Mouse (Mus musculus): ENCODE measurements at regions not wholly inside any gene's neighbourhood (a gene's known extent, or its start where the extent isn't known, plus 50 kb on each side); places are given as distances from the start of the nearest gene placed in this dataset.

DNA sequence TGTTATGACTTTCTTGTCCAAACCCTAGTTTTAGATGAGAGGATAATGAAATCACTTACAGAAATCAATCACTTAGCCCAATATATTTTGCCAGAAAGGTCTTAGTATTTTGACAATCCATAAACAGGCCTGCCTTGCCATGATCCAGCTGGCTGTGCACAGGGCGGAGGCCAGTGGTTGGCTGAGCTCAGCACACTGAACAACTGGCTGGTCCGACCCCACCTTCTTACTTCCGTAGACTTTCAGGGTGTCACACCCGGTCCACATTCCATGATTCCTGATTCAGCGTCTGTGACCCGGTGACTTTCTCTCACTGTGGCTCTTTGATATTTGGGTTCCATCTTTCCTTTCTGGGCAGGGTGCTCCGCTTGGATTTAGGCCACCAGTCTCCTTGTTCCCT is 133.8 kb downstream of the Phlda1 start:
- no peak for TF ChIP-seq CTCF (IDR thresholded peaks at IDR 0.05; ENCODE audit: low read depth)
- TF ChIP-seq EP300 (IDR thresholded peaks at IDR 0.05; ENCODE audit: low read depth): no peak

All from heart, postnatal 0 days (tissue).